Mouse (Mus musculus) gastrocnemius, adult 2 months (tissue): ENCODE data around the gene Pcx. TPM values are rescaled to one million over a fixed set of nuclear protein-coding genes. Genes with fewer than 3 reads are reported as not detected.

Source experiments
- DNase-seq: peaks from one replicate; pipeline ENCODE4 v3.0.0; 2022
- H3K27ac ChIP-seq: fragments of 200-600 bp; 2 replicates; pipeline ENCODE4 v1.8.1; 2022; ENCODE audit warnings: mild to moderate bottlenecking
- H3K4me3 ChIP-seq: fragments of 200-600 bp; 2 replicates; pipeline ENCODE4 v1.8.1; 2022; ENCODE audit warnings: mild to moderate bottlenecking, moderate library complexity
- CTCF ChIP-seq: fragments of 200-600 bp; IDR thresholded peaks from 2 replicates; pipeline ENCODE4 v1.8.1; 2022; ENCODE audit warnings: antibody characterized with exemption, mild to moderate bottlenecking, moderate library complexity
- intact Hi-C: fragments of 180-260 bp; cut with DNase I; formaldehyde crosslinking; loops from one replicate; pipeline ENCODE4 v1.15.1; 2025
- total RNA-seq, 2 experiments: library from RNA; stranded (reverse); gene quantifications; 2 replicates each; pipeline ENCODE4 v1.2.3; 2021

Gene Pcx
- total RNA-seq, 2 experiments from 2014 or later = 94.6 to 119 TPM

GRCm38 (mm10) chr19:4610109-4610508 is 99.8 kb downstream of the Pcx start:
- intact Hi-C loops = loop anchor here (5.0 kb wide), 2 partner anchors 98 to 113 kb away; partner anchors contain the start of genes 2010003K11Rik and Pcx
- no peak for TF ChIP-seq CTCF
- Histone ChIP-seq H3K4me3 (no peak overlapping the region), H3K27ac (peak overlapping the region; percentile 83)
- DNase-seq = peak; percentile 81

DNA sequence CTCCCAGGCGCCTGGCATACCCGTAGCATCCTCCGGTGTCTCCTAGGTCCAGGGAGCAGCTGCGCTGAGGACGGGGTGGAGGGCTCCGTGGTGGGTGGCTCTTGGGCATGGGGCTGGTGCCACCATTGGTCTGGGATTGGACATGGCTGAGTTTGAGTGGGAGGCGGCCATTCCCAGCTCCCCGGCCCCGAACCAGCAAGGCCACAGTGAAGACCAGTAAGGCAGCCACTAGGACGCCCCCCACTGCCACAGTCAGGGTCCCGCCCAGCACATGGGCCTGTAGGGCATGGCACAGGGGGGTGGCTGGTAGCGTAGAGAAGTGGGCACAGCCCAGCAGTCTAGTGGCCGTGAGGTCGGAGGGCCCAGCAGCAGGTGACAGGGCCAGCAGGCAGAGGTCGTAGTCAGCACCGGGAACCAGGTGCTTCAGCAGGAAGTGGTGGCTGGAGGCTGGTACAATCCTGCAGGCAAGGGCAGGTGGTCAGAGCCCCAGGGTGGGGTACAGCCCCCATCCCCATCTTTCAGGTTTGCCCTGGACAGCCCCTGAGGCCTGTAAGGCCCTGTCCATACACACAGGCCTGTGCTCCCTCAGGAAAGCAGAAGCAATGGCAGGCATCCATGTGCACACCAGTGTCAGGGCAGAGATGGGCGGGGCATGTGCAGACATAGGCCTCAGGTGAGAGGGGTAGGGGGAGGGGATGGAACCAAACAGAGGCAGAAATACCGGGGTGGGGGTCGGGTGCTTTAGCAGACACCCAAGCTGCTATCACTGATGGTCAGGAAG is 102.1 kb downstream of the Pcx start:
- intact Hi-C loops = loop anchor here (5.0 kb wide), 2 partner anchors 100 to 115 kb away; partner anchors contain the start of genes 2010003K11Rik and Pcx
- no peak for DNase-seq
- no peak for TF ChIP-seq CTCF
- Histone ChIP-seq H3K27ac (no peak overlapping the region), H3K4me3 (no peak overlapping the region)

- Histone ChIP-seq H3K27ac (no peak overlapping the region), H3K4me3 (no peak overlapping the region)
- DNase-seq = no peak
- TF ChIP-seq CTCF = no peak
- intact Hi-C loops = loop anchor here (5.0 kb wide), 2 partner anchors 101 to 116 kb away; partner anchors contain the start of genes 2010003K11Rik and Pcx
Observed at GRCm38 (mm10) chr19:4613464-4614304, 103.4 kb downstream of the Pcx start.

- intact Hi-C loops = loop anchor here (5.0 kb wide), 2 partner anchors 102 to 117 kb away; partner anchors contain the start of genes 2010003K11Rik and Pcx
- no peak for TF ChIP-seq CTCF
- no peak for DNase-seq
- Histone ChIP-seq H3K4me3 (peak overlapping the region; percentile 88), H3K27ac (peak overlapping the region; percentile 83)
Observed at GRCm38 (mm10) chr19:4614305-4615150, 104.3 kb downstream of the Pcx start.

- DNase-seq = peak; percentile 89
- Histone ChIP-seq H3K4me3 (peak within 1 kb of the TSS; percentile 88), H3K27ac (peak within 1 kb of the TSS; percentile 83)
- TF ChIP-seq CTCF = peak; percentile 30
- intact Hi-C loops = no loop called here
Observed at GRCm38 (mm10) chr19:4615151-4616093, 105.2 kb downstream of the Pcx start, which contains the start of gene Lrfn4. TSS of gene Lrfn4 (minus strand) at chr19:4615667.

DNA sequence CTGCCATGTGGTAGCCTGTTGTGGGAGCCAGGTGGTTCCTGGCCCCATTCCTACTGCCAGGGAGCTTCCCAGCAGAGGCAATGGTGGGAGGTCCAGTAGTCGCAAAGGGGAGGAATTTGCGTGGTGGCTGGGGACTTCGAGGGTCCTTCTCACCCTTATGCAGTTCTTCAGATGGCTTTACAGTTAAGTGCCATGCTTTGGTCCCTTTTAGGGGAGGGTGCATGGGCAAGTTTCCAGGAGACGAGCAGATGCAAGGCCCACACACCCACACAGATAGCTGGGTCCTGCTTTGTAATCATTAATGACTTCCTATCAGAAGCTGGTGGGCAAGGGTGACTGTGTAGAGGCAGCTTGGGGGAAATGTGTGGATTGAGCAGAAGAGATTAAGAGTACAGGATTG is 106.3 kb downstream of the Pcx start:
- H3K27ac ChIP-seq = 0 out of 2 replicates have a peak overlapping the region, but pooled peaks have one; percentile 83
- intact Hi-C loops = no loop called here
- DNase-seq = no peak
- H3K4me3 ChIP-seq = no peak overlapping the region
- no peak for TF ChIP-seq CTCF

- intact Hi-C loops = no loop called here
- no peak overlapping the region for H3K4me3 ChIP-seq
- H3K27ac ChIP-seq = no peak overlapping the region
- no peak for DNase-seq
- TF ChIP-seq CTCF = peak; percentile 12; the same call in 1 of the 2 replicates
Observed at GRCm38 (mm10) chr19:4618183-4618582, 107.9 kb downstream of the Pcx start.

DNA sequence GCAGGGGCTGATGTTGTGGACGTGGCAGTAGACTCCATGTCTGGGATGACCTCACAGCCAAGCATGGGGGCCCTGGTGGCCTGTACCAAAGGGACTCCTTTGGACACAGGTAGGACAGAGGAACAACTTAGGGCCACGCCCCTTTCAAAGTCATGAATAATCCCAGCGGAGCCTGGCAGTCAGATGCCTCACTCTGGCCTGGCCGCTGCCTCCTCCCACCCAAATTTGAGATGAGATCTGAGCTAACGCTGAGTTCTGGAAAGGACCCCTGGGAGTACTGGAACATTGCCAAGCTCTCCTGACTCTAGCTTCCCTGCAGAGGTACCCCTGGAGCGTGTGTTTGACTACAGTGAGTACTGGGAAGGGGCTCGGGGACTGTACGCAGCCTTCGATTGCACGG is 109.2 kb downstream of the Pcx start:
- no peak for TF ChIP-seq CTCF
- H3K27ac ChIP-seq = no peak overlapping the region
- intact Hi-C loops = no loop called here
- no peak overlapping the region for H3K4me3 ChIP-seq
- DNase-seq = no peak

GRCm38 (mm10) chr19:4620721-4621120 is 110.4 kb downstream of the Pcx start:
- no peak overlapping the region for H3K4me3 ChIP-seq
- no peak for DNase-seq
- no peak for TF ChIP-seq CTCF
- H3K27ac ChIP-seq = no peak overlapping the region
- intact Hi-C loops = loop anchor here (10.0 kb wide), 1 partner anchor 344 kb away; the partner anchor contains the start of gene Mrpl11

GRCm38 (mm10) chr19:4622780-4623179 is 112.5 kb downstream of the Pcx start:
- H3K27ac ChIP-seq = no peak overlapping the region
- no peak for TF ChIP-seq CTCF
- no peak for DNase-seq
- intact Hi-C loops = loop anchor here (10.0 kb wide), 1 partner anchor 342 kb away; the partner anchor contains the start of gene Mrpl11
- no peak overlapping the region for H3K4me3 ChIP-seq

GRCm38 (mm10) chr19:4623419-4623818 is 113.1 kb downstream of the Pcx start:
- no peak for TF ChIP-seq CTCF
- Histone ChIP-seq H3K4me3 (no peak overlapping the region), H3K27ac (no peak overlapping the region)
- intact Hi-C loops = loop anchor here (10.0 kb wide), 1 partner anchor 341 kb away; the partner anchor contains the start of gene Mrpl11
- DNase-seq = no peak
